Mouse (Mus musculus): Measurements from ENCODE around the gene Maml2. TPM values are rescaled to one million over a fixed set of nuclear protein-coding genes. Genes with fewer than 3 reads are reported as not detected.

Maml2 gene
- polyA plus RNA-seq, 1 experiment: 0.02 TPM

- no peaks in the 10 kb centered on the region for H3K4me1 ChIP-seq (ENCODE audit: control insufficient read depth)
- no peak overlapping the region for H3K4me3 ChIP-seq (replicated peaks)
- no peaks in the 10 kb centered on the region for H3K36me3 ChIP-seq (ENCODE audit: control insufficient read depth)
- no peak for TF ChIP-seq TAL1 (IDR thresholded peaks at IDR 0.05; ENCODE audit: low read length)
- TF ChIP-seq GATA1 (IDR thresholded peaks at IDR 0.05; ENCODE audit: low read length): no peak
- H3K9me3 ChIP-seq (ENCODE audit: control insufficient read depth, low read length): no peaks in the 10 kb centered on the region
- no peaks in the 10 kb centered on the region for H3K27me3 ChIP-seq (ENCODE audit: control insufficient read depth)
Observed at GRCm38 (mm10) chr9:13561335-13561734, 263.6 kb downstream of the Maml2 start.

- Histone ChIP-seq H3K9me3 (ENCODE audit: control insufficient read depth, low read length) (no peaks in the 10 kb centered on the region), H3K36me3 (ENCODE audit: control insufficient read depth) (no peaks in the 10 kb centered on the region)
- TF ChIP-seq TAL1 (IDR thresholded peaks at IDR 0.05; ENCODE audit: low read length): no peak
- no peak for TF ChIP-seq GATA1 (IDR thresholded peaks at IDR 0.05; ENCODE audit: low read length)
Observed at GRCm38 (mm10) chr9:13563475-13564414, 266.0 kb downstream of the Maml2 start.

GRCm38 (mm10) chr9:13565343-13566019, 267.7 kb downstream of the Maml2 start:
- TF ChIP-seq GATA1 (IDR thresholded peaks at IDR 0.05; ENCODE audit: low read length) (no peak), TAL1 (IDR thresholded peaks at IDR 0.05; ENCODE audit: low read length) (no peak)
- Histone ChIP-seq H3K4me3 (replicated peaks) (no peak overlapping the region), H3K4me1 (ENCODE audit: control insufficient read depth) (no peaks in the 10 kb centered on the region), H3K9me3 (ENCODE audit: control insufficient read depth, low read length) (no peaks in the 10 kb centered on the region), H3K36me3 (ENCODE audit: control insufficient read depth) (no peaks in the 10 kb centered on the region), H3K27me3 (ENCODE audit: control insufficient read depth) (no peaks in the 10 kb centered on the region)

More at GRCm38 (mm10) chr9:13563475-13564414, 266.0 kb downstream of the Maml2 start:
- no peaks in the 10 kb centered on the region for H3K4me1 ChIP-seq (ENCODE audit: control insufficient read depth)
- no peaks in the 10 kb centered on the region for H3K27me3 ChIP-seq (ENCODE audit: control insufficient read depth)
- H3K4me3 ChIP-seq (replicated peaks): no peak overlapping the region

- H3K36me3 ChIP-seq (ENCODE audit: control insufficient read depth): no peaks in the 10 kb centered on the region
- H3K27me3 ChIP-seq (ENCODE audit: control insufficient read depth): no peaks in the 10 kb centered on the region
- no peaks in the 10 kb centered on the region for H3K4me1 ChIP-seq (ENCODE audit: control insufficient read depth)
- no peak overlapping the region for H3K4me3 ChIP-seq (replicated peaks)
- H3K9me3 ChIP-seq (ENCODE audit: control insufficient read depth, low read length): no peaks in the 10 kb centered on the region
- TF ChIP-seq GATA1 (IDR thresholded peaks at IDR 0.05; ENCODE audit: low read length) (no peak), TAL1 (IDR thresholded peaks at IDR 0.05; ENCODE audit: low read length) (no peak)
Observed at GRCm38 (mm10) chr9:13566154-13566885, 268.6 kb downstream of the Maml2 start.

- TF ChIP-seq GATA1 (IDR thresholded peaks at IDR 0.05; ENCODE audit: low read length): no peak
- TF ChIP-seq TAL1 (IDR thresholded peaks at IDR 0.05; ENCODE audit: low read length): no peak
- H3K4me1 ChIP-seq (ENCODE audit: control insufficient read depth): no peaks in the 10 kb centered on the region
Observed at GRCm38 (mm10) chr9:13569023-13569422, 271.3 kb downstream of the Maml2 start.

GRCm38 (mm10) chr9:13572847-13573246, 275.1 kb downstream of the Maml2 start:
- no peaks in the 10 kb centered on the region for H3K27me3 ChIP-seq (ENCODE audit: control insufficient read depth)
- TF ChIP-seq GATA1 (IDR thresholded peaks at IDR 0.05; ENCODE audit: low read length): no peak
- TF ChIP-seq TAL1 (IDR thresholded peaks at IDR 0.05; ENCODE audit: low read length): no peak
- no peaks in the 10 kb centered on the region for H3K4me1 ChIP-seq (ENCODE audit: control insufficient read depth)
- peaks cover 2% of the 10 kb centered on the region; the same call in 1 of the 2 replicates for H3K9me3 ChIP-seq (ENCODE audit: control insufficient read depth, low read length)
- H3K4me3 ChIP-seq (replicated peaks): no peak overlapping the region
- no peaks in the 10 kb centered on the region for H3K36me3 ChIP-seq (ENCODE audit: control insufficient read depth)

More at GRCm38 (mm10) chr9:13569023-13569422, 271.3 kb downstream of the Maml2 start:
- no peak overlapping the region for H3K4me3 ChIP-seq (replicated peaks)
- no peaks in the 10 kb centered on the region for H3K36me3 ChIP-seq (ENCODE audit: control insufficient read depth)
- H3K27me3 ChIP-seq (ENCODE audit: control insufficient read depth): no peaks in the 10 kb centered on the region
- H3K9me3 ChIP-seq (ENCODE audit: control insufficient read depth, low read length): peaks cover 2% of the 10 kb centered on the region; the same call in 1 of the 2 replicates

- Histone ChIP-seq H3K9me3 (ENCODE audit: control insufficient read depth, low read length) (peaks cover 2% of the 10 kb centered on the region; the same call in 1 of the 2 replicates), H3K4me3 (replicated peaks) (no peak overlapping the region), H3K27me3 (ENCODE audit: control insufficient read depth) (no peaks in the 10 kb centered on the region), H3K36me3 (ENCODE audit: control insufficient read depth) (no peaks in the 10 kb centered on the region), H3K4me1 (ENCODE audit: control insufficient read depth) (no peaks in the 10 kb centered on the region)
- no peak for TF ChIP-seq GATA1 (IDR thresholded peaks at IDR 0.05; ENCODE audit: low read length)
Observed at GRCm38 (mm10) chr9:13574059-13574458, 276.3 kb downstream of the Maml2 start.

- Histone ChIP-seq H3K4me1 (ENCODE audit: control insufficient read depth) (no peaks in the 10 kb centered on the region), H3K9me3 (ENCODE audit: control insufficient read depth, low read length) (peaks cover 2% of the 10 kb centered on the region; the same call in 1 of the 2 replicates), H3K27me3 (ENCODE audit: control insufficient read depth) (no peaks in the 10 kb centered on the region), H3K36me3 (ENCODE audit: control insufficient read depth) (no peaks in the 10 kb centered on the region), H3K4me3 (replicated peaks) (no peak overlapping the region)
- TF ChIP-seq GATA1 (IDR thresholded peaks at IDR 0.05; ENCODE audit: low read length): no peak
- no peak for TF ChIP-seq TAL1 (IDR thresholded peaks at IDR 0.05; ENCODE audit: low read length)
Observed at GRCm38 (mm10) chr9:13574913-13575312, 277.2 kb downstream of the Maml2 start.
